Mouse (Mus musculus): Measurements from ENCODE around the gene Izumo1r. TPM values are rescaled to one million over a fixed set of nuclear protein-coding genes. Genes with fewer than 3 reads are reported as not detected.

The Izumo1r gene
- total RNA-seq, 2 experiments from 2014 or later = not detected

GRCm38 (mm10) chr9:14870377-14870776 is 33.4 kb downstream of the Izumo1r start:
- DNase-seq (ENCODE audit: low spot score in 2 of 2) = no peak

- no peak for DNase-seq (ENCODE audit: low spot score in 2 of 2)
Measured at GRCm38 (mm10) chr9:14868326-14868725, 35.4 kb downstream of the Izumo1r start.

- DNase-seq (ENCODE audit: low spot score in 2 of 2) = peak; percentile 68 to 69
Measured at GRCm38 (mm10) chr9:14866957-14867356, 36.8 kb downstream of the Izumo1r start.

- DNase-seq (ENCODE audit: low spot score in 2 of 2) = no peak
Measured at GRCm38 (mm10) chr9:14864726-14865125, 39.0 kb downstream of the Izumo1r start.

GRCm38 (mm10) chr9:14863126-14863525 is 40.6 kb downstream of the Izumo1r start:
- no peak for DNase-seq (ENCODE audit: low spot score in 2 of 2)

GRCm38 (mm10) chr9:14859868-14860639 is 43.7 kb downstream of the Izumo1r start, which contains the start of gene Gpr83:
Gene Gpr83 (plus strand): TSS chr9:14860210.
- DNase-seq (ENCODE audit: low spot score in 2 of 2) = peak; percentile 58 to 80

- DNase-seq (ENCODE audit: low spot score in 2 of 2) = no peak
Measured at GRCm38 (mm10) chr9:14858782-14859181, 45.0 kb downstream of the Izumo1r start.

- DNase-seq (ENCODE audit: low spot score in 2 of 2) = no peak
Measured at GRCm38 (mm10) chr9:14858170-14858706, 45.5 kb downstream of the Izumo1r start.

- DNase-seq (ENCODE audit: low spot score in 2 of 2) = no peak
Measured at GRCm38 (mm10) chr9:14856922-14857654, 46.7 kb downstream of the Izumo1r start.

GRCm38 (mm10) chr9:14854585-14854984 is 49.2 kb downstream of the Izumo1r start:
- no peak for DNase-seq (ENCODE audit: low spot score in 2 of 2)

GRCm38 (mm10) chr9:14848267-14848935 is 55.3 kb downstream of the Izumo1r start:
- no peak for DNase-seq (ENCODE audit: low spot score in 2 of 2)

- no peak for DNase-seq (ENCODE audit: low spot score in 2 of 2)
Measured at GRCm38 (mm10) chr9:14846428-14846827, 57.3 kb downstream of the Izumo1r start.

- no peak for DNase-seq (ENCODE audit: low spot score in 2 of 2)
Measured at GRCm38 (mm10) chr9:14843901-14844300, 59.8 kb downstream of the Izumo1r start.

GRCm38 (mm10) chr9:14843311-14843857 is 60.4 kb downstream of the Izumo1r start:
- DNase-seq (ENCODE audit: low spot score in 2 of 2) = no peak

GRCm38 (mm10) chr9:14841878-14842761 is 61.6 kb downstream of the Izumo1r start:
- no peak for DNase-seq (ENCODE audit: low spot score in 2 of 2)

- no peak for DNase-seq (ENCODE audit: low spot score in 2 of 2)
Measured at GRCm38 (mm10) chr9:14839970-14840369, 63.8 kb downstream of the Izumo1r start.

- DNase-seq (ENCODE audit: low spot score in 2 of 2) = peak in 1 of 2 experiments; percentile 31
Measured at GRCm38 (mm10) chr9:14839527-14839926, 64.2 kb downstream of the Izumo1r start.
